Mouse (Mus musculus): ENCODE data around the gene Lrrc59.
"Not testable (repeated sequence)": the region's sequence is repeated elsewhere in the genome, so short reads cannot be mapped to it uniquely, and the experiment has no call there.

Gene Lrrc59

DNA sequence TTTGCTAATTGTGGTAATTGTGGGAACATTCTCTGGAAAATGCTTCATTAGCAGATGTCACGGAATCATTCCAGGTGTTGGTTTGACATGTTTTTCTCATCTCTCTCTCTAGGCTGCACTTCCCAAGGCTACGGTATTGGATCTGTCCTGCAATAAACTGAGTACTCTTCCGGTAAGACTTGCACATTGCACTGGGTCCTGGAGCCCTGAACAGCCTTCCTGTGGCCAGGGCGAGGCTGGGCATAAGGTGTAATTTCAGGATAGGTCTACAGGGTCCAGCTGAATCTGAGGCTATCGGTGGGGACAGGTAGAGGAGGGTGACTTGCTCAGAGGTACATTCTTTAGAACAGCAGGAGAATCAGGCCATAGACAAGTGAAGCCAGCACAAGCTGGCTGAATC is 2.4 kb downstream of the Lrrc59 start:
- no peak for DNase-seq (ENCODE audit: low spot score in 2 of 2)

GRCm38 (mm10) chr11:94632988-94633387 is 3.4 kb downstream of the Lrrc59 start:
- DNase-seq (ENCODE audit: low spot score in 2 of 2), result no peak

DNA sequence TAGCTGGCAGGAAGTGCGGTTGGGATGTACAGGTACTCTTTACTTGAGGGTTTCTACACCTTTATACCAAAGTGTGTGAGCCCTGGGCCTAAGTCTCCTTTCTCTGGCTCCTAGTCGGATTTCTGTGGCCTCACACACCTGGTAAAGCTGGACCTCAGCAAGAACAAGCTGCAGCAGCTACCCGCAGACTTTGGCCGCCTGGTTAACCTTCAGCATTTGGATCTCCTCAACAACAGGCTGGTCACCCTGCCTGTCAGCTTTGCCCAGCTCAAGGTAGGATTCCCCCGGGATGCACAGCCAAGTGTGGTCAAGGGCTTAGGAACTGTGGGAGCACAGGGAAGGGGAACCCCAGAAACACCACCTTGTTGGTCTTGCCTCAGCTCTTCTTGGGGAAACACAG is 4.9 kb downstream of the Lrrc59 start:
- DNase-seq (ENCODE audit: low spot score in 2 of 2), result no peak

GRCm38 (mm10) chr11:94644461-94645219 is 15.1 kb downstream of the Lrrc59 start:
- DNase-seq (ENCODE audit: low spot score in 2 of 2), result no peak

GRCm38 (mm10) chr11:94646457-94646856 is 16.9 kb downstream of the Lrrc59 start:
- DNase-seq (ENCODE audit: low spot score in 2 of 2), result no peak

DNA sequence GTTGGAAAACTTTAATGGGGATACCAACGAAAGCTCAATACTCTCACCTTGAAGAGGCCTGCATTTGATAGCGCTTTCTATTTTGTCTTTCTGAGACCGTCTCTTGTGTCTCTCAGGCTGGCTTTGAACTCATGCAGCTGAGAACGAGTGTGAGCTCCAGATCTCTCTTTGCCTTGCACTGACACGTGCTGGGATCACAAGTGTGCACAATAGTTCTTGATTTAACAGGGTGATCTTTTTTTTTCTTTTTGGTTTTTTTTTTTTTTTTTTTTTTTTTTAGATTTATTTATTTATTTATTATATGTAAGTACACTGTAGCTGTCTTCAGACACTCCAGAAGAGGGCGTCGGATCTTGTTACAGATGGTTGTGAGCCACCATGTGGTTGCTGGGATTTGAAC is 21.7 kb downstream of the Lrrc59 start:
- not testable (repeated sequence) for DNase-seq (ENCODE audit: low spot score in 2 of 2)

GRCm38 (mm10) chr11:94652973-94653372 is 23.4 kb downstream of the Lrrc59 start:
- DNase-seq (ENCODE audit: low spot score in 2 of 2), result no peak

DNA sequence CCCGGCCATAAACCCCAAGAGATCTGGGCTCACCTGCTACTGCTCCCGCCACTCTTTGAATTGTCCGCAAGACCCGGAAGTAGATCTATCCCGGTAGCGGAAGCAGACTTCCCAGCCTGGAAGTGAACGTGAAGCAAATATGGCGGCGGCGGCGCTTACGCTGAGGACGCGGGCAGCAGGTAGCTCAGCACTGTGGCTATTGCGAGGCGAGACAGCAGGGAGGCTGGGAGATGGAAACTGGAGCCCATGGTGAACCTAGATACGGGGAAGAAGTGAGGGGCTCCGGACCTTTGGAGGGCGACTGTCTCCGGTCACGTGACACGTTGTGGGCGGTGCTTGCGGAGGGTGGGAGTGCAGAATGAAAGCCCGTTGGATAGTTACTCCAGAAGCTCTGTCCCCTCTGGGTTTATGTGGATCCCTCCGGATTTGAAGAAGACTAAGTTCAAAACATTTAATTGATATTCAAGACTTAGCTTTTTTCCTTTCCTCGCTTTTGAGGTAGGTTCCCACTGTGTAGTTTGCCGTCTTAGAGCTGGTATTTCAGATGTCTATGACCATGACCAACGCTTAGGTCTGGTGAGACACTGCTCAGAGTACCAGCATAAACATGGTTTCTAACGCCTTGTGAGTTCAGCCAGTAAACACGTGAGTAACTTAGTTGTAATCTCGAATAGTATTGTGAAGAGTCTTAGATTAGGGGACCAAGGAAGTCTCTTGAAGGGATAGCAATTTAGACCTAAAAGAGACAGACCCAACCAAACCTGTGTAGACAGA is 24.3 kb downstream of the Lrrc59 start, which contains the start of the genes Mrpl27 and Eme1:
Gene Mrpl27, plus strand, starts transcription at position 105 of the 774 bp plus-strand sequence.
Gene Eme1, minus strand, starts transcription at position 302 of the 774 bp plus-strand sequence.
- DNase-seq (ENCODE audit: low spot score in 2 of 2), result peak; percentile 74 to 92

GRCm38 (mm10) chr11:94661344-94661743 is 31.8 kb downstream of the Lrrc59 start:
- no peak for DNase-seq (ENCODE audit: low spot score in 2 of 2)

DNA sequence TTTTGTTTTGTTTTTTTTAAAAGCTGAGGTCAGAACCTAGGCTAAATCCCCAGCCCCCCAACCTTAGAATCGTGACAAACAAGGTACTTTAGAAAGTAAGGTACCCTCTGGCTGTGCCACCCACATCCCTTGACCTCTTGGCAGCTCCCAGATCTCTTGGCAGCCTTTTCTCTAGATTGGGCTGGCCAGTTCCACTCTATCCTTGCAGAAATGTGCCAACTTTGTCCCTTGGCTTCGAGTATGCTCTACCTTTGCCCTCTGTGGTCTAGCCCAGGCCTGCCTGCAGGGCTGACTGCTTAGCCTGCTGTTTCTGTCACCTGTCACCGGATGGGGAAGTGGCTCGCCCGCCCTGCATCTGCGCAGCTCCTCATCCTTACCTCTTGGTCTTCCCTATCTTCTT is 35.7 kb downstream of the Lrrc59 start:
- DNase-seq (ENCODE audit: low spot score in 2 of 2), result no peak

DNA sequence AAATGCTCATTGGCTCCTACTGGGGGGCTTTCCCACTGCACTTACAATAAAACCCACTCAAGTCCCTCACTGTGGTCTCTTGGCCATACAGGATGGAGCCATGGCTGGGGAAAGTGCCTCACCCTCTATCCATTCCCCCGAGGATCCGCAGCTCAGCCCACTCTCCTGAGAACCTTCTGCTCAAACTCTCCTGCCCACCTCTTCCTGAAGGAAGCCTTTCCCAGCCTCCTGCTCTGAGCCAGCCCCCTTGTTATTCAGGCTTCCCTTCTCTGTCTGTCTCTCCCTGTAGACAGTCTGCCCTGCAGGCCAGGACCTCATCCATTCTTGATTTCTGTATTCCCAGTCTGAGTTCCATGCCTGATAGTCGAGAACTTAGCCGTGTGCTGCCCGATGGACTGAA is 45.4 kb downstream of the Lrrc59 start:
- DNase-seq (ENCODE audit: low spot score in 2 of 2), result no peak

DNA sequence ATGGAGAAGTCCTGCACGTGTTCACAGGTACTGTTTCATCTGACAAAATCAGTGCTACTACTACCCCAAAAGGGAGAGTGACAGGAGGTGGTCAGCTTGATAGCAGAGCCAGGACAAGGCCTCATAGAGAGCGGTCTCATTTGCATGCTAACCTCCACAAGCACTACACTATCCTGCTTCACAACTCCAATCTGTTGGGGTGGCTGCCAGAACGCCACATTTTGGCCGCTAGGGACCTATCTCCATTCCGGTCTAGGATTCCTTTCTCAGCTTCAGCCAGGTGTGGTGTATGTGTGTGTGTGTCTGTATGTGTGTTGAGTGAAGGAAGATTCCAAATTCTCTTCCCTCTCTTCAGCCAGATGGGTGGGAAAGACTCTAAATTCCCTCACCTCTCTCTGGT is 45.9 kb downstream of the Lrrc59 start:
- no peak for DNase-seq (ENCODE audit: low spot score in 2 of 2)

DNA sequence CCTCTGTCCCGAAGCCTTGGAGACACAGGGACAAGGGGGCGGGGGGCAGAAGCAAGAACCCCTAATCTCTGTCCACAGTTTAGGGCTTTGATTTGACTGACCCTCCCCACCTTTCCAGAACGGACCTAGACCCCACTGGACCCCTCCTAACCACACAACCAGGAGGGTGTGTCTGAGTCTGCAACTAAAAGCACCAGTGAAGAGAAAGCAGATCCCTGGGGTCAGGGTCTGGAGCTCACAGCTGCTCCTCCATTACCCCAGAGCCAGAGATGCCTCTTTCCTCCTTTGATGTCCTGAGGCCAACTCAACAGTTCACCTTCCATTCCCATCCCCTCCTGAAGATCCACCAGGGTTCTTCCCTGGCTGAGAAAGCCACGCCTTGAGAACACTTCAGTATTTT is 46.7 kb downstream of the Lrrc59 start:
- DNase-seq (ENCODE audit: low spot score in 2 of 2), result no peak

DNA sequence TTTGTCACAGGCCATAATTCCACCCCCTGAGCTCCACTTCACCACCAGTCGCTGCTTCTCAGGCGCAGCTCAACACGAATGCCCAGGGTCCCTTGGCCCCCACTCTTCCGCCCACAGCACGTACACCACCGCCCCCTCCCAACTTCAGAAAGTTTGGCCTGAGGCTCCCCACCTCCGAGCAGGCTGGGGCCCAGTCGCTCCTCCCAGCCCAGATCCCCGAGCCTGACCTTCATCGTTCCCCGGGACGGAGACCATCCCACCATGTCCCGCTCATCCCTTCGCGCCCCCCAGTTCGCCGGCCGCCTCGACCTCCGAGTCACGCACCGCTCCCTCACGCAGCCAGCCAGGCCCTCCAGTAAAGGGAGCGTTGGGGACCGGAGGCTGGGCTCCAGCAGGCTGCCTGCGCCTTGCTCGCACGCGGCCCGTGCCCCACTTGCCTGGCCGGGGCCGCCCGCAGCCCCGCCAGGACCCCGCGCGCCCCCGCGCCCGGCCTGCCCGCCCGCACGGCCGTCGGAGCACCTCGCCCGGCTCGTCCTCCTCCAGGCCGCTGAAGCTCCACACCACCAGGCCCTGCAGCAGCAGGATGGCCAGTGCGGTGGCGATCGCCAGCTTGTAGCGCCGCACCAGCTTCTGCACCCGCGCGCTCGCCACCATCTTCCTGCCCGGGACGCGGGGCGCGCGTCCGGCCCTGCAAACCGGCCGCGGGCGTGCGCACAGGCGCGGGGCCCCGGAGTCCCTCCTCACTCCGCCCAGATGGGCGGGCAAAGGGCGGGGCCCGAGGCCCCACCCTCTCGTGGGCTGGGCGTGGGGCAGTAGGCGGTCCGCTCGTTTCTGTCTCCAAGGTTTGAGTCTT is 47.4 kb downstream of the Lrrc59 start, which contains the start of gene Xylt2:
Gene Xylt2, minus strand, starts transcription at position 762 of the 853 bp plus-strand sequence.
- peak; percentile 87 to 93 for DNase-seq (ENCODE audit: low spot score in 2 of 2)

DNA sequence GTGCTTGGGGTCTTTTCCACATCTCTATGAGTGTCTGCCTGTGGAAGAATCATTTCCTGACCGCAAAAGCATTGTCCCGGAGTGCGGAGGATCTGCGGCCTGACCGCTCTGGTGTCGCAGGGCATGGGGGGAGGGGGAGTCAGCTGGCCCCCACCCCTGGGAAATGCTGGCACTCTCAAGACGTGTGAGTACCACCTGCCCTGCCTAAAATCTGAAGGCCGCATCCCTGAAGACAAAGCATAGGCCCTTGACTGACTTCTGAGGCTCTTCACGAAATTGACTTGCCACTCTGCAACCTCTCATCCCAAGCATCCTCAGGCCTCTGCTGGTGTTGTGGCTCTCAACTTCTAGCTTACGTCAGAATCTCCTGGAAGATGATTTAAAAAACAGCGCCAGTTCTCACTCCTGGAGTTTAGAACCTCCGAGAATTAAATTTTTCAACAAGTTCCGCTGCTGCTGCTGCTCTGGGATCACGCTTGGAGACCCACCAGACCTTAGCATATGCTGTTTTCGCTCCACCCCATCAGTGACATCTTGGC is 48.1 kb downstream of the Lrrc59 start:
- DNase-seq (ENCODE audit: low spot score in 2 of 2), result no peak

DNA sequence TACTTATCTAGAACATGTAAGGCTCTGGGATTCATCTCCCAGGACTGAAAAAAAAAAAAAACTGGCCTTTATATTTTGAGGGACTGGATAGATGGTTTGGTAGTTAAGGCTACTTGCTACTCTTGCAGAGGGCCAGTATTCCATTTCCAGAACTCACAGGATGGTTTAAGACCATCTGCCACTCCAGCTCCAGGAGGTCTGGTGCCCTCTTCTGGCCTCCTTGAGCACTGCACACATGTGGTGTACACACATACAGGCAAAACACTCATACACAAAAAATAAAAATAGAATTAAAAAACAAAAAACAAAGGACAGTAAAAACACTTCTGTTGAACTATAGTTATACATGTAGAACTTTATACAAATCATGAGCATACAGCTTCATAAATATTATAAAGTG is 51.1 kb downstream of the Lrrc59 start:
- no peak for DNase-seq (ENCODE audit: low spot score in 2 of 2)

- no peak for DNase-seq (ENCODE audit: low spot score in 2 of 2)
Observed at GRCm38 (mm10) chr11:94681640-94682039, 52.1 kb downstream of the Lrrc59 start.

GRCm38 (mm10) chr11:94682427-94682826 is 52.9 kb downstream of the Lrrc59 start:
- no peak for DNase-seq (ENCODE audit: low spot score in 2 of 2)

GRCm38 (mm10) chr11:94687178-94687577 is 57.6 kb downstream of the Lrrc59 start:
- DNase-seq (ENCODE audit: low spot score in 2 of 2), result no peak

DNA sequence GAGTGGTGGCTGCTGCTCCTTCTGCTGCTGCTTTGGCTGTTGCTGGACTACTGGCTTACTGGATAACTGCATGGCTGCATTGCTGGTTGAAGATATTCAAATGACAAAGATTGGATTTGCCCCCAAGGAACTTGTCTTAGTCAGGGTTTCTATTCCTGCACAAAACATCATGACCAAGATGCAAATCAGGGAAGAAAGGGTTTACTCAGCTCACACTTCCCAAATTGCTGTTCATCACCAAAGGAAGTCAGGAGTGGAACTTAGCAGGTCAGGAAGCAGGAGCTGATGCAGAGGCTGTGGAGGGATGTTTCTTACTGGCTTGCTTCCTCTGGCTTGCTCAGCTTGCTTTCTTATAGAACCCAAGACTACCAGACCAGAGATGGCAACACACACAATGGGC is 62.9 kb downstream of the Lrrc59 start:
- DNase-seq (ENCODE audit: low spot score in 2 of 2), result not testable (repeated sequence)
